Mouse (Mus musculus) testis, adult 2 months (tissue): ENCODE data around the gene Krt81.

Experiments used
- CTCF ChIP-seq: fragments of 200-500 bp; IDR thresholded peaks from 2 replicates; pipeline ENCODE4 v1.5.1; 2012; ENCODE audit warnings: low read depth, mild to moderate bottlenecking, inconsistent platforms, low read length, moderate library complexity; ENCODE audit not compliant: control insufficient read depth, insufficient read depth, insufficient replicate concordance
- POLR2A ChIP-seq: fragments of 200-500 bp; IDR thresholded peaks from 2 replicates; pipeline ENCODE4 v1.6.1; 2012; ENCODE audit warnings: low read depth, mild to moderate bottlenecking, inconsistent platforms, low read length, moderate library complexity; ENCODE audit not compliant: control insufficient read depth

- TF ChIP-seq CTCF (no peak), POLR2A (no peak)
These were observed 29.2 kb upstream of the Krt81 start for GRCm38 (mm10) chr15:101492718-101493117.
